Mouse (Mus musculus): ENCODE results near the gene Daam2. TPM values are rescaled to one million over a fixed set of nuclear protein-coding genes. Genes with fewer than 3 reads are reported as not detected.

Gene Daam2
- 4.6 and 6.6 TPM in 2 replicates for polyA plus RNA-seq (2015; fragmentation: Nextera tagmentation; extraction: Ambion mirVana)

- H3K36me3 ChIP-seq (ENCODE audit: insufficient read depth, low read length) = no peaks in the 10 kb centered on the region
- H3K27ac ChIP-seq (ENCODE audit: low read length) = peak within 1 kb of the TSS; percentile 79
- H3K4me2 ChIP-seq (replicated peaks; ENCODE audit: low read depth, low read length) = peak within 1 kb of the TSS; percentile 58
- H3K9ac ChIP-seq (replicated peaks; ENCODE audit: low read depth) = peak within 1 kb of the TSS; percentile 1
- H3K27me3 ChIP-seq (replicated peaks; ENCODE audit: insufficient read depth, low read length) = no peaks in the 10 kb centered on the region
- no peak for TF ChIP-seq EP300 (IDR thresholded peaks at IDR 0.05)
- TF ChIP-seq CTCF (IDR thresholded peaks at IDR 0.05) = no peak
- H3K4me1 ChIP-seq (ENCODE audit: insufficient read depth, low read depth, low read length) = no peaks in the 10 kb centered on the region
- peak; percentile 85 for DNase-seq (ENCODE audit: low spot score)
- H3K4me3 ChIP-seq (ENCODE audit: low read depth, low read length) = peak within 1 kb of the TSS; percentile 45
- WGBS = 4% methylated on average over 38 of the region's 38 CpGs
- no peaks in the 10 kb centered on the region for H3K9me3 ChIP-seq (ENCODE audit: low read length)
- ATAC-seq = peak; percentile 85
Measured at GRCm38 (mm10) chr17:49563830-49564470, at the start of gene Daam2. Daam2 (minus strand) TSS chr17:49564343.

GRCm38 (mm10) chr17:49610296-49610695, 46.2 kb upstream of the Daam2 start:
- Histone ChIP-seq H3K9ac (replicated peaks; ENCODE audit: low read depth) (no peak overlapping the region), H3K4me1 (ENCODE audit: insufficient read depth, low read depth, low read length) (no peaks in the 10 kb centered on the region; the same call in 1 of the 2 replicates), H3K27ac (ENCODE audit: low read length) (no peak overlapping the region), H3K27me3 (replicated peaks; ENCODE audit: insufficient read depth, low read length) (no peaks in the 10 kb centered on the region), H3K4me2 (replicated peaks; ENCODE audit: low read depth, low read length) (no peak overlapping the region), H3K4me3 (ENCODE audit: low read depth, low read length) (no peak overlapping the region), H3K9me3 (ENCODE audit: low read length) (no peaks in the 10 kb centered on the region), H3K36me3 (ENCODE audit: insufficient read depth, low read length) (no peaks in the 10 kb centered on the region)
- no peak for ATAC-seq
- WGBS = 49% methylated on average over 8 of the region's 8 CpGs
- no peak for TF ChIP-seq CTCF (IDR thresholded peaks at IDR 0.05)
- no peak for TF ChIP-seq EP300 (IDR thresholded peaks at IDR 0.05)
- DNase-seq (ENCODE audit: low spot score) = no peak

GRCm38 (mm10) chr17:49607351-49608027, 43.3 kb upstream of the Daam2 start:
- no peak overlapping the region for H3K4me2 ChIP-seq (replicated peaks; ENCODE audit: low read depth, low read length)
- ATAC-seq = no peak
- no peaks in the 10 kb centered on the region for H3K9me3 ChIP-seq (ENCODE audit: low read length)
- 74% methylated on average over 7 of the region's 7 CpGs for WGBS
- H3K27ac ChIP-seq (ENCODE audit: low read length) = no peak overlapping the region
- DNase-seq (ENCODE audit: low spot score) = no peak
- H3K27me3 ChIP-seq (replicated peaks; ENCODE audit: insufficient read depth, low read length) = no peaks in the 10 kb centered on the region
- no peak overlapping the region for H3K9ac ChIP-seq (replicated peaks; ENCODE audit: low read depth)
- no peak overlapping the region for H3K4me3 ChIP-seq (ENCODE audit: low read depth, low read length)
- H3K36me3 ChIP-seq (ENCODE audit: insufficient read depth, low read length) = no peaks in the 10 kb centered on the region
- H3K4me1 ChIP-seq (ENCODE audit: insufficient read depth, low read depth, low read length) = no peaks in the 10 kb centered on the region
- TF ChIP-seq CTCF (IDR thresholded peaks at IDR 0.05) = no peak

- H3K4me2 ChIP-seq (replicated peaks; ENCODE audit: low read depth, low read length) = no peak overlapping the region
- ATAC-seq = no peak
Measured at GRCm38 (mm10) chr17:49605397-49605796, 41.3 kb upstream of the Daam2 start.

GRCm38 (mm10) chr17:49590051-49590450, 25.9 kb upstream of the Daam2 start:
- H3K9ac ChIP-seq (replicated peaks; ENCODE audit: low read depth) = no peak overlapping the region
- DNase-seq (ENCODE audit: low spot score) (no peak), ATAC-seq (no peak)
- H3K27ac ChIP-seq (ENCODE audit: low read length) = no peak overlapping the region
- WGBS = 43% methylated on average over 8 of the region's 8 CpGs
- H3K4me3 ChIP-seq (ENCODE audit: low read depth, low read length) = no peak overlapping the region
- no peaks in the 10 kb centered on the region for H3K27me3 ChIP-seq (replicated peaks; ENCODE audit: insufficient read depth, low read length)
- no peaks in the 10 kb centered on the region for H3K36me3 ChIP-seq (ENCODE audit: insufficient read depth, low read length)
- TF ChIP-seq CTCF (IDR thresholded peaks at IDR 0.05) (no peak), EP300 (IDR thresholded peaks at IDR 0.05) (no peak)
- no peaks in the 10 kb centered on the region for H3K4me1 ChIP-seq (ENCODE audit: insufficient read depth, low read depth, low read length)
- no peak overlapping the region for H3K4me2 ChIP-seq (replicated peaks; ENCODE audit: low read depth, low read length)
- H3K9me3 ChIP-seq (ENCODE audit: low read length) = no peaks in the 10 kb centered on the region

More at GRCm38 (mm10) chr17:49605397-49605796, 41.3 kb upstream of the Daam2 start:
- Histone ChIP-seq H3K9me3 (ENCODE audit: low read length) (no peaks in the 10 kb centered on the region), H3K9ac (replicated peaks; ENCODE audit: low read depth) (no peak overlapping the region), H3K27me3 (replicated peaks; ENCODE audit: insufficient read depth, low read length) (no peaks in the 10 kb centered on the region), H3K36me3 (ENCODE audit: insufficient read depth, low read length) (no peaks in the 10 kb centered on the region), H3K27ac (ENCODE audit: low read length) (no peak overlapping the region), H3K4me3 (ENCODE audit: low read depth, low read length) (no peak overlapping the region), H3K4me1 (ENCODE audit: insufficient read depth, low read depth, low read length) (no peaks in the 10 kb centered on the region)
- no peak for TF ChIP-seq EP300 (IDR thresholded peaks at IDR 0.05)
- no peak for DNase-seq (ENCODE audit: low spot score)
- WGBS = 74% methylated on average over 4 of the region's 4 CpGs

- DNase-seq (ENCODE audit: low spot score) = no peak
- no peak for ATAC-seq
- H3K4me2 ChIP-seq (replicated peaks; ENCODE audit: low read depth, low read length) = no peak overlapping the region
- H3K4me3 ChIP-seq (ENCODE audit: low read depth, low read length) = no peak overlapping the region
- no peak overlapping the region for H3K27ac ChIP-seq (ENCODE audit: low read length)
- H3K27me3 ChIP-seq (replicated peaks; ENCODE audit: insufficient read depth, low read length) = no peaks in the 10 kb centered on the region
- H3K36me3 ChIP-seq (ENCODE audit: insufficient read depth, low read length) = no peaks in the 10 kb centered on the region
- no peaks in the 10 kb centered on the region for H3K9me3 ChIP-seq (ENCODE audit: low read length)
- 54% methylated on average over 11 of the region's 11 CpGs for WGBS
- no peak overlapping the region for H3K9ac ChIP-seq (replicated peaks; ENCODE audit: low read depth)
- H3K4me1 ChIP-seq (ENCODE audit: insufficient read depth, low read depth, low read length) = no peaks in the 10 kb centered on the region
- TF ChIP-seq CTCF (IDR thresholded peaks at IDR 0.05) = no peak
- no peak for TF ChIP-seq EP300 (IDR thresholded peaks at IDR 0.05)
Measured at GRCm38 (mm10) chr17:49582471-49582870, 18.3 kb upstream of the Daam2 start.
